Mouse (Mus musculus) thymus, postnatal 0 days (tissue): ENCODE data around the gene Fbxw4. TPM values are rescaled to one million over a fixed set of nuclear protein-coding genes. Genes with fewer than 3 reads are reported as not detected.
"Not testable (repeated sequence)": the region's sequence is repeated elsewhere in the genome, so short reads cannot be mapped to it uniquely, and the experiment has no call there.

Experiments
- DNase-seq: peaks from one replicate; pipeline ENCODE4 v3.0.0-alpha.2; 2015; ENCODE audit warnings: low spot score
- polyA plus RNA-seq: library from polyadenylated mRNA; unstranded; fragments of >200 nt; fragmentation: Nextera tagmentation; extraction: Ambion mirVana; gene quantifications from 2 replicates; pipeline ENCODE4 v1.2.1, GENCODE M21; 2015

The Fbxw4 gene
- polyA plus RNA-seq, 1 experiment from 2014 or later, result 24.5 TPM

- DNase-seq, result no peak
Measured at GRCm38 (mm10) chr19:45656810-45657595, 3.1 kb downstream of the Fbxw4 start.

DNA sequence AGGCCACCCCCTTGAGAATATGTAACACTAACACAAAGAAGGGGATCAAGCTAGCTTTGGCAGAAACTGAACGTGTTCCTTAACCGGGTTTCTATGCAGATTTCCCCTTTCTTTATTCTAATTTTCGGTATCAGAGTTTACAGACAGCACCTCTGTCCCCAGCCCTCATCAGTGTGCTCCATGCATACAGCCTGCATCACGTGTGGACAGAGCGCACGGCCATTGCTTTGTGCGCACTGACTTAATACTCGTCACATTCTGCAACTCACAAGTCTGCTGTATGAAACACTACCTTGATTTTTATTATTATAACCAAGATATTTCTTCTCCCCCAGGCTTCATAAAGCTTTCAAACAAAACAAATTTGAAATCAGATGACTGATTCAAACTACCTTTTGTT is 4.2 kb downstream of the Fbxw4 start:
- DNase-seq, result no peak

DNA sequence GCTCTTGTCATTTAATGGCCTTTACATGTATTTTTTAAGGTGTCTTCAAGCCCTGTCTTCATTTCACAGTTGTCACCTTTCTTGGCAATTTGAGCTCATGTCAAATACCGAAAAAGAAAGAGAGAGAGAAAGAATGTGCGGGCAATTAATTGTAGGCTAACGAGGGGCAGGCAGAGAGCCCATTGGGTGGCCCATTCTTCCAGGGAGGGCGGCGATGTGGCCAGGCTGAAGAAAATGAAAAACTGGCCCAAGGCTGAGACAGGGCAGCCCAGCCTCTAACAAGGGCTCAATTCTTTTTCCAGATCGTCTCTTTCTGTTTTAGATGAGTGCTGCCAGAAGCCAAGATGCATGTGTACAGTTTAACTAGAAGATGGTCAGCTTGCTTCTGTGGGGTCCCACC is 6.1 kb downstream of the Fbxw4 start:
- DNase-seq, result no peak

- peak; percentile 47 for DNase-seq
Measured at GRCm38 (mm10) chr19:45652286-45652988, 7.7 kb downstream of the Fbxw4 start.

GRCm38 (mm10) chr19:45651524-45651923 is 8.6 kb downstream of the Fbxw4 start:
- no peak for DNase-seq

GRCm38 (mm10) chr19:45649776-45650175 is 10.3 kb downstream of the Fbxw4 start:
- DNase-seq, result no peak

GRCm38 (mm10) chr19:45648469-45648868 is 11.6 kb downstream of the Fbxw4 start:
- DNase-seq, result not testable (repeated sequence)

DNA sequence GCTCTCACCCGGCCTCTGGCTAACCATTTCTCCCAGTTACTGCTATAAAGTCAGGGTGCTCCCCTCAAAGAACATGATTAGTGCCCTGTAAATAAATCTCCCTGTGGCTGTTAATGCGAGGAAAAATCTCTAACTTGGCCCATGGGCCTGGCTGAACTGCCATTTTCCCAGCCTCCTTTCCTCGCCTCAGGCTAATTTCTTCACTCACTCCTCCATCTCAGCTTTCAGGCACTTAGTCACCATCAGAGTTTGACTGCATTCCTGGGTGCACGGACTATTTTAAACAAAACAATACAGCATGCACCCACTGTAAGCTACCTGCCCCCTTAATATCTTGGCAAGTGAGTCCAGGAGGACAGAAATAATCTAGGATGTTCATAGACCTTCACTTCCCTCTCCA is 13.2 kb downstream of the Fbxw4 start:
- no peak for DNase-seq

DNA sequence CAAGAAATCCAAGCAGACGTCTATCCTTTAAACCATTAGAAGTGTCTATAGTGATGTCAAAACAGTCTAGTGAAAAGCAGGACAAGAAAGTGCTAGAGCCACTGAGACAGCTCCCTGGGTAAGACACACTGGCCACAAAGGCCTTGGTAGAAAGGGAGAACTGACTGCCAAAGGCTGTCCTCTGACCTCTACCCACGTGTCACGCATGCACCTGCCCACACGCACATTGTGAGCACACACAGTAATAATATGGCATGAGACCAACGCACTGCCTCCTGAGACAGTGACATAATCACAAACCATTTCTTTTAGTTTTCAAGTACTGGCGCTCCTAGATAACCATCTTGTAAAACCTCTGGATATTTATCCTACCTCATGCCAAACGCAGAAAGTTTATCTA is 19.4 kb downstream of the Fbxw4 start:
- DNase-seq, result no peak

DNA sequence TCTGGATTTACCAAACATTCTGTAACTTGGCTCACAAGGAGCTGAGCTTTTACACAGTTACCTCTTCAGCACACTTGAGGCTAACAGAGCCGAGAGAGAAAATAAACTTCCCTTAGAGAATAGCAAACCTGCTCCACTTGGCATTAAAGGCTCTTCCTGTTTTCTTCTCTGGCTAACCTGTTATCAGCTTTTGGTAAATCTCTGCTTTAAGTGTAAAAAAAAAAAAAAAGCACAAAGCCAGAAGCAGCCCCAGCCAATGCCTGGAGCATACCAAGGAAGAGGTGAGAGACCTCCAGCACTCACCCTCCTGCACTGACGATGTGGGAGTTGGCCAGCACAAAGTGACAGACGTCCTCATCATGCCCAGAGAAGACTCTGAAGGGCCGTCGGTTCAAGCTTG is 24.2 kb downstream of the Fbxw4 start:
- no peak for DNase-seq

DNA sequence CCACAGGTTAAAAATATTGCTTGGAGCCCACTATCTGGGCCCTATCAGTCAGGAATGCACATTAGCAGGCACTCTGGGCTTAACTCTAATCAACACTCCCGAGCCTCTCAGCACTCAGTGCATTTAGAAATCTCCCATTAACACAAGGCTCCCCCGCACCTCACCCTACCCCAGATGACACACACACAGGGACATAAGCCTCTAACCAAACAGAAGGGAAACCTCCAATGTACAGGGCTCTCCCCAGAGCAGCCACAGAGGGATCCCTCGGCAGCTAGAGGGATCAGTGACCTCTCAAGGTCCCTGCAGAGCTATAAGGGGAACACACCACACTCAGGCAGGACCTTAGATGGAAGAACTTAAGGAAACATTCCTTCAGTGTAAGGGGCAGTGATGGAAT is 28.5 kb downstream of the Fbxw4 start:
- no peak for DNase-seq

DNA sequence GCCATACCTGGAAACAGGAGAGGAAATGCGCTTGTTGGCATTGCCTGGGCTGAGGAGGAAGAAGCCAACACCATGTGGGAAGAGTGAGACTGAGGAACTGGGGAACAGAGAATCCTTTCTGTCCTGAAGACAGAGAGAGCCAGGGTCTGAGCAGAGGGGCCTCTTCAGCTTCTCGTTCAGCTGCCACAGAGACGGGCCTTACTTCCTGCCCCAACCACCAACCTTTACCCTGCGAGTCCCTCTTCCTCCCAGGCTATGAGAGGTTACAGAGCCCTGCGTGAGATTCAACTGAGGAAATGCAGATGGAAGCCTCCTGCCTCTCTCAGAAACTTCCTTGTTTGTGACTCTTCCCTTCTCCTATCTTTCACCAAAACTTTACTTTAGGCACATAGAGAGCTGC is 29.2 kb downstream of the Fbxw4 start:
- peak; percentile 79 for DNase-seq

DNA sequence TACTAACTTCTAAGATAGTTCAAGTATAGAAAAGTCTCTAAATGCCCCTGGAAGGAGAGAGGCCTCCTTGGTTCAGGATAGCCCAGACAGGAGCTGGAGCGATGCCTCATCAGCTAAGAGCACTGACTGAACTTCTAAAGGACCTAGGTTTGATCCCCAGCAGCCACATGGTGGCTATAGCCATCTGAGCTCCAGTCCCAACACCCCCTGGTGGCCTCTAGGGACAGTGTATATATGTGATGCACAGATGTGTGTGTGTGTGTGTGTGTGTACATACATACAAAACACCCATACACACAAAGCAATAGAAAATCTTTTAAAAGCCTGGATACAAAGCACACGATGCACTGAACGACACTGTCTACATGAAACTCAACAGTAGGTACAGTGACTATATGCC is 30.9 kb downstream of the Fbxw4 start:
- peak; percentile 63 for DNase-seq

- no peak for DNase-seq
Measured at GRCm38 (mm10) chr19:45628649-45629048, 31.5 kb downstream of the Fbxw4 start.

DNA sequence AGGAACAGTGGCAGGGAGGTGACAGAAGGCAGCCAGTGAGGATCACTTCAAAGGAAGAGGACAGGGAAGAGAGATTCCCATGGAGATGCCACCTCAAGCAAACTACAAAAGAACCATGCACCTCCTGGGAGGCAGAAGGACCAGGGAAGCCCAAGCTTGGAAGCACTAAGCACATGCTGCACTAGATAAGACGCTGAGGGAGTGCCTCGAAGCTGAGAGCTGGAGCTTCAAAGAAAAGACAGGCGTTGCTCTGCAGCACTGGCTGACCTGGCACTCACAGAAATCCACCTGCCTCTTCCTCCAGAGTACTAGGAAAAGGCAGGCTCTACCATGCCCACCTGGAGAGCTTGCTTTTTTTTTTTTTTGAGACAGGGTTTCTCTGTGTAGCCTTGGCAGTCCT is 33.1 kb downstream of the Fbxw4 start:
- no peak for DNase-seq

DNA sequence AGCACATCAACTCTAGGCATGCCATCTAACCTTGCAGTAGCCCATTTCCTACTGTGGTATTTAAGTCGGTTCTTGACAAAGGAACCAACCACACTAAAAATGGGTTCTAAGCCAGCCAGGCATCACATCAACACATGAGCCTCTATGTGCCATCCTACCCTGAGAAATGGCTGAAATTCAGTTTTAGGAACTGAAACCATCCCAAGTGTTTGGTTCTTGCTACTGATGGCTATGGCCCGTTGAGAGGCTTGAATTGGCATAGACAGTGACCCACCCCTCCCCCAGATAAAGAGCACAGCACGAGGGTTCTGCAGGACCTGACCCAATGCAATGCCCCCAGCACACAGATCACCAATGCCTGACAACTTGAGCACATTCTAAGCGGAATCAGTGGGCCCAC is 36.4 kb downstream of the Fbxw4 start:
- DNase-seq, result no peak

GRCm38 (mm10) chr19:45622144-45622543 is 38.0 kb downstream of the Fbxw4 start:
- no peak for DNase-seq

DNA sequence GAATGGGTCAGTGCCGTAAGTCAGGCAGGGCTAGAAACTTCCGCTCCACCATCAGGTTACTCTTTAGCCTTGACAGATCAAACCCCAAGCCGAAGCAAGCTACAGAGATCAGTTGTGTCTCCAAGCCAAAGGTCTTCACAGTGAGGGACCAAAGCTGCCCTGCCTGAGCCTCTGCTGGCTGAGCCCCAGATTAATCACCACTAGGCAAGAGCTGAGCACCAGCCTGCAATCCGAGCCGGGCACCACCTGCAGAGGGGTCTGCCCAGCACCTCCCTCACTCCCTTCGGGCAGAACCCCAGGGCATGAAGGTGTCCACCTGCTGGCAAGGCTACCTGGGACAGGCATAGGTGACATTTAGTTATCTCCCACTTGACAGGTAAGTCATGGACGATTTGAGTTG is 39.1 kb downstream of the Fbxw4 start:
- no peak for DNase-seq

GRCm38 (mm10) chr19:45619744-45620501 is 40.2 kb downstream of the Fbxw4 start:
- no peak for DNase-seq

GRCm38 (mm10) chr19:45618184-45618583 is 41.9 kb downstream of the Fbxw4 start:
- no peak for DNase-seq

- no peak for DNase-seq
Measured at GRCm38 (mm10) chr19:45616735-45617134, 43.4 kb downstream of the Fbxw4 start.

- DNase-seq, result no peak
Measured at GRCm38 (mm10) chr19:45616214-45616518, 43.9 kb downstream of the Fbxw4 start.
